Mouse (Mus musculus): ENCODE measurements around the gene Tlk1. TPM values are rescaled to one million over a fixed set of nuclear protein-coding genes. Genes with fewer than 3 reads are reported as not detected.

Gene Tlk1
- polyA plus RNA-seq, 1 experiment from 2014 or later, result 17.7 TPM

DNA sequence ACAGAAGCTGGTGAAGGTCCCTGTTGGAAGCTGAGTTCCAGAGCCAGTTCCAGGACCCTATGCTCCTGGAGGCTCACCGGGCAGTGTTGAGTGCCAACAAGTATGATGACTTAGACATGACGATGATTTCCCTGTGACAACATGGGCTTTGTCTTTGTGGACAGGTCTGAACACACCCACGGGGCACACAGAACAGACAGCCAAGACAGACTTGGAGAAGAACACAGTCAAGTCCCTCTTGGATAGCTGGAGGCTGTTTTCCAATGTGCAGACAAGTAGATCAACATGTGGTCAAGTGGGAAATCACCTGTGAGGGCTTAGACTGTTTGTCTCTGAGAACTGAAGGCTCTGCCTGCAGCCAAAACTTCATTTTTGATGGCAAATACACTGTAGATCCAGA, 31.4 kb upstream of the Tlk1 start:
- no peaks in the 10 kb centered on the region for H3K4me1 ChIP-seq (ENCODE audit: control insufficient read depth, insufficient read depth, low read depth, low read length)
- no peak overlapping the region for H3K27ac ChIP-seq (ENCODE audit: low read depth, low read length)
- no peak overlapping the region for H3K9ac ChIP-seq (ENCODE audit: low read depth, low read length)
- no peak overlapping the region for H3K4me3 ChIP-seq (ENCODE audit: low read length)
- 83% methylated on average over 3 of the region's 3 CpGs for WGBS
- H3K36me3 ChIP-seq (ENCODE audit: control insufficient read depth, insufficient read depth, low read length), result no peaks in the 10 kb centered on the region
- no peaks in the 10 kb centered on the region for H3K27me3 ChIP-seq (replicated peaks; ENCODE audit: control insufficient read depth, insufficient read depth, low read length)
- no peak for ATAC-seq
- H3K4me2 ChIP-seq (ENCODE audit: low read length), result no peak overlapping the region
- H3K9me3 ChIP-seq (ENCODE audit: control insufficient read depth, low read length), result no peaks in the 10 kb centered on the region

DNA sequence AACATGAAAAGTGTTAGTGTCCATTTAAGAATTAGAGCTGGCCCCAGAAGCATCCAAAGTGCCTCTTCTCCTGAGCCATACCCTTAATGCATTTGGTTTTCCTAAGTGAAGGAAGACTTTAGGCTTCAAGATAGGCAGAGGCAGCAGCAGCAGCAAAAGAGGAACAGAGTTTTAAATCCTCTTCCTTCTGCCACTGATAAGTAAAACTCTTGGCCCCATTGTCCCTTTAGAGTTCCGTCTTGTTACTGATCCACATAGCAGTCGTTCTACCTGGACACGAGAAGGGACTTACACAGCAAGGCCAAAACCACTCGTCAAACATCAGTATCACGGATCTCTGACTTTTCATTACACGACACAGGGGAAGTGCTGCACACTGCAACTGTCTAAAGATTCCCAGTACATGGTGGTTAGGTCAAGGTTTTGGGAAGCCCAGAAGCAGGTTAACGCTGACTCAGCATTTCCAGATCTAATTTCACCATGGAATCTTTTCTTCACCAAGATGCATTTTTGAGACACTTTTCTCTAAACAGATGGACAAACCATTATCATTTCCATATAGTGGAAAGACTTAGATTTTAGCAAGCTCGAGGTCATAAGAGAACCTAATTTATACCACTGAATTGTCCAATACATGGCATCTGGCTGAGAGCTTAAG, 28.8 kb upstream of the Tlk1 start:
- no peaks in the 10 kb centered on the region for H3K36me3 ChIP-seq (ENCODE audit: control insufficient read depth, insufficient read depth, low read length)
- H3K9me3 ChIP-seq (ENCODE audit: control insufficient read depth, low read length), result no peaks in the 10 kb centered on the region
- no peak overlapping the region for H3K9ac ChIP-seq (ENCODE audit: low read depth, low read length)
- no peaks in the 10 kb centered on the region for H3K4me1 ChIP-seq (ENCODE audit: control insufficient read depth, insufficient read depth, low read depth, low read length)
- 93% methylated on average over 8 of the region's 8 CpGs for WGBS
- no peak overlapping the region for H3K4me3 ChIP-seq (ENCODE audit: low read length)
- no peaks in the 10 kb centered on the region for H3K27me3 ChIP-seq (replicated peaks; ENCODE audit: control insufficient read depth, insufficient read depth, low read length)
- ATAC-seq, result no peak
- no peak overlapping the region for H3K4me2 ChIP-seq (ENCODE audit: low read length)
- no peak overlapping the region for H3K27ac ChIP-seq (ENCODE audit: low read depth, low read length)

DNA sequence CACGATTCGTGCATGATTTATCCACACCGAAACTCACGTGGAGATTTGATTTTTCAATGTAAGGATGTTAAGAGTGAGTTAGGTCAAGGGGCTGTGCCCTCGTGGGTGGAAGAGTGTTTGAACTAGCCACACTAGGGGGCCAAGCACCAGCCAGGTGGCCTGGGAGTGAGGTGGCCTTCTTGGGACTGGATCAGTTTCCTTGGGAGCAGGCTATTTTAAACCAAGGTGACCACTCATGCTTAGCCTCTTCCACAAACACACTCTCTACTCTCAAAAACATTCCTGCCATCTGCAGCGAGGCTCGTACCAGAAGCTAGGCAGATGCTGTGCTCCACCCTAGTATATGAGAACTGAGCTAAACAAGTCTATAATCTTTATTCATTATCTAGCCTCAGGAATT, 27.8 kb upstream of the Tlk1 start:
- no peak overlapping the region for H3K9ac ChIP-seq (ENCODE audit: low read depth, low read length)
- no peaks in the 10 kb centered on the region for H3K27me3 ChIP-seq (replicated peaks; ENCODE audit: control insufficient read depth, insufficient read depth, low read length)
- no peaks in the 10 kb centered on the region for H3K4me1 ChIP-seq (ENCODE audit: control insufficient read depth, insufficient read depth, low read depth, low read length)
- ATAC-seq, result no peak
- WGBS, result 57% methylated on average over 7 of the region's 7 CpGs
- H3K4me3 ChIP-seq (ENCODE audit: low read length), result no peak overlapping the region
- H3K36me3 ChIP-seq (ENCODE audit: control insufficient read depth, insufficient read depth, low read length), result no peaks in the 10 kb centered on the region
- no peak overlapping the region for H3K27ac ChIP-seq (ENCODE audit: low read depth, low read length)
- no peak overlapping the region for H3K4me2 ChIP-seq (ENCODE audit: low read length)
- no peaks in the 10 kb centered on the region for H3K9me3 ChIP-seq (ENCODE audit: control insufficient read depth, low read length)

DNA sequence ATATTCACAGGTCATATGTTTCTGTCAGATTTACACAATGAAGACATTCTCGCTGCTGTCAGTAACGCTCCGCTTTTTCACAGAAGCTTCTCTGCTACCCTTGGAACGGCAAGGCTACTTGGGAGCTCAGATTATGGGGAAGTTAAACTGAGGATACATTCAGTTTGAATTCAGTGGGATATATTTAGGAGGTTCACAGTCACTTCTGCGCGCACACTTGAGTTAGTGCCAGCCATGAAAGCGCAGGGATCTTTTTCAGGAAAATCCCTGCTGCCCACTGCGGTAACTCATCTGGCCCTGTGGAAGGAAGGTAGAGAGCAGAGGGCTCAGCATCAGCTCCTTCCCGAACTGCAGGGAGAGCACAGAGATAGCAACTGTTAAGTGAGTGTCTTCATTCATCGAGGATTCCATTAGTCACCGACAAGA, 27.3 kb upstream of the Tlk1 start:
- H3K4me3 ChIP-seq (ENCODE audit: low read length), result peak overlapping the region; percentile 23
- H3K4me1 ChIP-seq (ENCODE audit: control insufficient read depth, insufficient read depth, low read depth, low read length), result no peaks in the 10 kb centered on the region
- peak overlapping the region; percentile 51 for H3K27ac ChIP-seq (ENCODE audit: low read depth, low read length)
- WGBS, result 28% methylated on average over 11 of the region's 11 CpGs
- no peak for ATAC-seq
- H3K9me3 ChIP-seq (ENCODE audit: control insufficient read depth, low read length), result no peaks in the 10 kb centered on the region
- no peaks in the 10 kb centered on the region for H3K27me3 ChIP-seq (replicated peaks; ENCODE audit: control insufficient read depth, insufficient read depth, low read length)
- H3K4me2 ChIP-seq (ENCODE audit: low read length), result peak overlapping the region; percentile 50
- H3K36me3 ChIP-seq (ENCODE audit: control insufficient read depth, insufficient read depth, low read length), result no peaks in the 10 kb centered on the region
- H3K9ac ChIP-seq (ENCODE audit: low read depth, low read length), result peak overlapping the region; percentile 35; the same call in 1 of the 2 replicates

DNA sequence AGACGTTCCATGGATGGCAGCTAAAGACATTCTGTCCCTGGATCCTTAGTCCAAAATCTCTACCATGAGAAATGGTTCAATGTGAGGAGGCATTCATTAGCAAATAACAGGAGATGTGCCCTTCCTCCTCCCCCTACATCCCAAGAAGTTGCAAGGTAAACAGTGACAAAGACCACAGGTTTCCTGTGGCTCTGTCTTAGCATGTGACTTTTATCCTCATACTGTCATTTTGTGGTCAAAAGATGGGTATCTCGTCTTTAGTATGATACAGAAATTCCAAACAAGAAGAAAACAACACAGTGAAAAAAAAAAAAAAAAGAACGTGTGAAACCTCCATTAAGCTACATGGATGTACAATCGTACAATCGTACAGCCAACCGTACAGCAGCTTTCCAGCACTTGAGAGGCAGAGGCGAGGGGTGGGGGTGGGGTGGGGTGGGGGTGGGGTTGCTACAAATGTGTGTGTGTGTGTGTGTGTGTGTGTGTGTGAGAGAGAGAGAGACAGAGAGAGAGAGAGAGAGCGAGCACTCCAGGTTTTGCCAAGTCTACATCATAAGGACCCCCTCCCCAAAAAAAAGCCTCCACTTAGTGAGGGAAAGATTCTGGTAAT, 26.8 kb upstream of the Tlk1 start:
- H3K27me3 ChIP-seq (replicated peaks; ENCODE audit: control insufficient read depth, insufficient read depth, low read length), result no peaks in the 10 kb centered on the region
- peak overlapping the region; percentile 35; the same call in 1 of the 2 replicates for H3K9ac ChIP-seq (ENCODE audit: low read depth, low read length)
- H3K27ac ChIP-seq (ENCODE audit: low read depth, low read length), result peak overlapping the region; percentile 51
- peak overlapping the region; percentile 50 for H3K4me2 ChIP-seq (ENCODE audit: low read length)
- WGBS, result 54% methylated on average over 8 of the region's 8 CpGs
- no peaks in the 10 kb centered on the region for H3K9me3 ChIP-seq (ENCODE audit: control insufficient read depth, low read length)
- no peaks in the 10 kb centered on the region for H3K4me1 ChIP-seq (ENCODE audit: control insufficient read depth, insufficient read depth, low read depth, low read length)
- H3K4me3 ChIP-seq (ENCODE audit: low read length), result peak overlapping the region; percentile 23
- H3K36me3 ChIP-seq (ENCODE audit: control insufficient read depth, insufficient read depth, low read length), result no peaks in the 10 kb centered on the region
- ATAC-seq, result no peak

DNA sequence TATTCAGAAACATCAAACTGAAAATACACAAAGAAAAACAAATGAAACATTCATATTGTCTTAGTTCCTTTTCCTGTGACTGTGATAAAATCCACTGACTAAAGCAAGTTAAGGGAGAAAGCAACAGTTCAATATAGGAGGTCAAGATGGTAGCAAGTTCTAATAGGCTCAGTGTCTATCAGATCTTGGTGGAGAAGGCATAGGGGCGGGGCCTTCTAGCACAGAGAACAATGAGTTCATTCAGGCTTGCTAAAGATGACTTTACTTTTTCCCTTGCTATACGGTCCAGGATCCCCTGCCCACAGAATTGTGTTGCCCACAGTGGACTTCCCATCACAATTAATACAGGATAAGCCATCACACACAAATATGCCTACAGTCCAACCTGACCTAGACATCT, 20.3 kb upstream of the Tlk1 start:
- H3K4me3 ChIP-seq (ENCODE audit: low read length), result no peak overlapping the region
- no peak overlapping the region for H3K27ac ChIP-seq (ENCODE audit: low read depth, low read length)
- 57% methylated on average over 2 of the region's 2 CpGs for WGBS
- H3K9me3 ChIP-seq (ENCODE audit: control insufficient read depth, low read length), result no peaks in the 10 kb centered on the region
- no peaks in the 10 kb centered on the region for H3K4me1 ChIP-seq (ENCODE audit: control insufficient read depth, insufficient read depth, low read depth, low read length)
- H3K27me3 ChIP-seq (replicated peaks; ENCODE audit: control insufficient read depth, insufficient read depth, low read length), result no peaks in the 10 kb centered on the region
- H3K9ac ChIP-seq (ENCODE audit: low read depth, low read length), result no peak overlapping the region
- no peaks in the 10 kb centered on the region for H3K36me3 ChIP-seq (ENCODE audit: control insufficient read depth, insufficient read depth, low read length)
- no peak overlapping the region for H3K4me2 ChIP-seq (ENCODE audit: low read length)
- ATAC-seq, result no peak

DNA sequence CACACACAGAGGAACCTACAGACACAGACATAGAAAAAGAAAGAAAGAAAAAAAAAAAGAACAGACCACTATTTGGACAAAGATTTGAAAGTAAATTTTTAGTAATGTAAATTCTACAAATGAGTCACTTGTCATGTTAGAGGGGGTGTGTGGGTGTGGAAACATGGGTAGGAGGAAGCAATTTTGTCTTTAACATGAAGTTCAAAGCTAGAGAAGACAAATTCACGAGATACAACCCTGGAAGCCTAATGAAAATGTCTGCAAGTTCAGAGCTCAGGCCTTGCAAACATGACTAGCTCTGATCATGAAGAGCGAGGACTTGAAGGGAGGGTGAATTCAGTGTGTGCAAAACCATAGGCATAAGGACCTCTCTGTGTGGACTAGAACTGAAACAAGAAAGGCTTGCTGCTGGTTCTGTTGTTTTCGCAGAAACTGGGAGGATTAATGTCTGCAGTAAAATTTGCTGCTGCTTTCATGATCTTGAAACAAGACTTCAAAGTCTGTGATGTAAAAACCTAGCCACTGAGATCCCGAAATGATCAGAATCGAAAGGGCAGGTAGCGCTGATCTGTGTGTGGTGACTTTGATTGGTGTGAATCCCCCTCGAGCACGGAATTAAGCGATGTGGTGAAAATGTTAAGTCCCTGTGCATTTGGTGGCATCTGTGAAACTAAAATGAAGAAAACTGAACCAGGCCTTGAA, 19.3 kb upstream of the Tlk1 start:
- no peak overlapping the region for H3K9ac ChIP-seq (ENCODE audit: low read depth, low read length)
- H3K4me1 ChIP-seq (ENCODE audit: control insufficient read depth, insufficient read depth, low read depth, low read length), result no peaks in the 10 kb centered on the region
- no peaks in the 10 kb centered on the region for H3K9me3 ChIP-seq (ENCODE audit: control insufficient read depth, low read length)
- ATAC-seq, result no peak
- no peak overlapping the region for H3K4me2 ChIP-seq (ENCODE audit: low read length)
- H3K27me3 ChIP-seq (replicated peaks; ENCODE audit: control insufficient read depth, insufficient read depth, low read length), result no peaks in the 10 kb centered on the region
- no peak overlapping the region for H3K27ac ChIP-seq (ENCODE audit: low read depth, low read length)
- no peak overlapping the region for H3K4me3 ChIP-seq (ENCODE audit: low read length)
- no peaks in the 10 kb centered on the region for H3K36me3 ChIP-seq (ENCODE audit: control insufficient read depth, insufficient read depth, low read length)
- WGBS, result 89% methylated on average over 9 of the region's 9 CpGs

DNA sequence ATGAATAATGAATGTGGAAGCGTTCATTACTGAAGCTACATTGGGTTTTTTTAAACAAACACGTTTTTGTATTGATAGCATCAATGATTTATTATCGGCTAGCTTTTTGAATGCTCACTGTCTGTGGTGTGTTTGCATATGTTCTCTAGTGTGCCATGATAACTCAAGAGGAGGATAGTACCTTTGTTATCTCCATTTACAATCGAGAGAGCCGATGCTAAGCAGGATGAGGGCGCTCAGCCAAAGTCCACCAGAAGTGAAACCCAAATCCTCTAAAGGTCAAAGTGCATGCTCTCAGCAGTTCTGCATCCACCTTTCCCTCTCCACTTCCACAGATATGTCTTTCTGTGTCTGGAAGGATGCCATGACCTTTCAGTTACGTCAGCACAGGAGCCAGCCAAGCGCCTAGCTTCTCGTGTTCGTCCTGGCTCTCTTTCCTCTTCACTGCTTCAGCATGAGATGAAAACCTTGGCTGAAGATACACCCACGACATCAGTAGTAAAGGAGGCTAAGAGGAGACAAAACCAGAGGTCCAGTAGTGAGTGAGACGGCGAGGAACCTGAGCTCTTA, 16.6 kb upstream of the Tlk1 start:
- Histone ChIP-seq H3K9ac (ENCODE audit: low read depth, low read length) (no peak overlapping the region), H3K36me3 (ENCODE audit: control insufficient read depth, insufficient read depth, low read length) (no peaks in the 10 kb centered on the region), H3K4me3 (ENCODE audit: low read length) (no peak overlapping the region), H3K27ac (ENCODE audit: low read depth, low read length) (no peak overlapping the region), H3K4me1 (ENCODE audit: control insufficient read depth, insufficient read depth, low read depth, low read length) (no peaks in the 10 kb centered on the region), H3K27me3 (replicated peaks; ENCODE audit: control insufficient read depth, insufficient read depth, low read length) (no peaks in the 10 kb centered on the region), H3K4me2 (ENCODE audit: low read length) (no peak overlapping the region), H3K9me3 (ENCODE audit: control insufficient read depth, low read length) (no peaks in the 10 kb centered on the region)
- no peak for ATAC-seq
- WGBS, result 69% methylated on average over 13 of the region's 13 CpGs

DNA sequence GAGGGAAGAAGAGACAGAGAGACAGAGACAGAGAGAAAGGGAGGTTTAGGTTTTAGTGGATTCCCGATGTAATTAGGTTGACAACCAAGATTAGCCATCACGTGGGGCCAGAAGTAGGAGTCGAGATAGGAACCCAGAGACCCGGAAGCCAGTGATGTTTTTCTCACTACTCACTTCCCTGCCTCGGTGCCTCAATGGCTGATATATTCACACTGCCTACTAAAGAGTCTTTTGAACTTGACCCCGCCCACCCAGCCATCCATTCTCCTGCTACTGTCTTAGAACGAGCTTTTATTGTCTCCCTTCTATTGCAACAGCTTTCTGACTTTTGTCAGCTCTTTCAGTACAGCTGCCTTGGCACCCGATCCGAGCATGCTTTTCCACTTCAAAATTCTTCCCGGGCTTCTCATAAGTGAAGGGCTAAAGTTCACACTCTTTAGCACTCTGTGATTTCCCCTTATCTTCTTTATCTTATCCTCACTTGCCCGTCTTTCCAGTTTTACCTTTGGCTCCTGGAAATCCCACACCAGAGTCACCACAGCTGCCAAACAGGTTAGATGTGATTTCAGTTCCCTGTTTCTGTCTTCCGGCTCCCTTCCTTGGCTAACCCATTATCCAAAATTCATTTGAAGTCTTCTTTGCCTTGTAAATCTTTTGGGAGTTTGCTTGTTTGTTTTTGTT, 13.1 kb upstream of the Tlk1 start:
- H3K36me3 ChIP-seq (ENCODE audit: control insufficient read depth, insufficient read depth, low read length), result no peaks in the 10 kb centered on the region
- WGBS, result 27% methylated on average over 12 of the region's 12 CpGs
- no peak overlapping the region for H3K9ac ChIP-seq (ENCODE audit: low read depth, low read length)
- no peak overlapping the region for H3K4me3 ChIP-seq (ENCODE audit: low read length)
- no peak for ATAC-seq
- H3K4me2 ChIP-seq (ENCODE audit: low read length), result peak overlapping the region; percentile 30
- H3K27me3 ChIP-seq (replicated peaks; ENCODE audit: control insufficient read depth, insufficient read depth, low read length), result no peaks in the 10 kb centered on the region
- H3K27ac ChIP-seq (ENCODE audit: low read depth, low read length), result no peak overlapping the region
- H3K4me1 ChIP-seq (ENCODE audit: control insufficient read depth, insufficient read depth, low read depth, low read length), result no peaks in the 10 kb centered on the region
- no peaks in the 10 kb centered on the region for H3K9me3 ChIP-seq (ENCODE audit: control insufficient read depth, low read length)

Measured in hindbrain, embryonic 16.5 days (tissue).